Mouse (Mus musculus) adrenal gland, adult 18-20 months (tissue): ENCODE measurements around the gene Frmd4a. TPM values are rescaled to one million over a fixed set of nuclear protein-coding genes. Genes with fewer than 3 reads are reported as not detected.
A peak's percentile ranks its signal among the peaks of the same experiment; 100 is the strongest.

ENCODE experiments used
- DNase-seq, 2 experiments: peaks; one replicate each; pipeline ENCODE4 v3.0.0; 2021 to 2022; ENCODE audit warnings: low spot score in 2 of 2
- total RNA-seq, 2 experiments: library from RNA; stranded (reverse); gene quantifications; 1 replicate in 1 of 2; 2 replicates in 1 of 2; pipeline ENCODE4 v1.2.3; 2021

The Frmd4a gene
- total RNA-seq, 2 experiments from 2014 or later: 8.7 to 13.2 TPM

GRCm38 (mm10) chr2:4572498-4573263 is 555.2 kb downstream of the Frmd4a start:
- no peak for DNase-seq

DNA sequence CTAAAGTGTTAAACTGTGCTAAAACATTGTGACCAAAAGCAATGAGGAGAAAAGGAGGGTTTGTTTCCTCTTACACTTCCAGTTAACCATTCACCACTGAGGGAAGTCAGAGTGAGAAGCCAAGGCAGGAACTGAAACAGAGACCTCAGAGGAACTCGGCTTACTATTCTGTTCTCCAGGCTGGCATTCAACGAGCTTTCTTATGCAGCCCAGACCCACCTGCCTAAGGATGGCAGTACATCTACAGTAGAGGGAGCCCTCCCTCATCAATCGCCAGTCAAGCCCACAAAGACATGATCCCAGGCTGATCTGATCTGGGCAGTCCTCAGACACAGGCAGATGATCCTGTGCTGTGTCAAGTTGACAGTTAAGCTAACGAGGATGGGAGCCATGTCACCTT is 555.9 kb downstream of the Frmd4a start:
- no peak for DNase-seq

GRCm38 (mm10) chr2:4574251-4574650 is 556.7 kb downstream of the Frmd4a start:
- DNase-seq: no peak

DNA sequence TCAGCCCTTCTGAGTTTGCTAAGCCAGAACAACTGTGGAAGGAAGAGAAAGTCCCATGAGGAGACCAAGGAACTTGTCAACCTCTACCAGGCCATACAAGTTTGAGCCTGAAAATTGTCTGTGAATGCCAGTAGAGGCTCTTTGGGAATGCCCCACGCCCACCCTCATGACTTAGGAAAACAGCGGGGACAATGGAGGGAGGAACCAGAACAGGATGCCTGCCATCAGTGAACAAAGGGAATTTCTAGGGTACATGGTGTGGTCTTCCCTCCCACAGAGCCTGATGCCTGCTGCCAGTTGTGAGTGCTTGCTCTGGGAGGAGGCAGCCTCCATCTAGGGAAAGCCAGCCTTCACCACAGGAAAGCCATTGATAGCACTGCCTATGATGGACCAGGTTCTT is 557.6 kb downstream of the Frmd4a start:
- DNase-seq: no peak

DNA sequence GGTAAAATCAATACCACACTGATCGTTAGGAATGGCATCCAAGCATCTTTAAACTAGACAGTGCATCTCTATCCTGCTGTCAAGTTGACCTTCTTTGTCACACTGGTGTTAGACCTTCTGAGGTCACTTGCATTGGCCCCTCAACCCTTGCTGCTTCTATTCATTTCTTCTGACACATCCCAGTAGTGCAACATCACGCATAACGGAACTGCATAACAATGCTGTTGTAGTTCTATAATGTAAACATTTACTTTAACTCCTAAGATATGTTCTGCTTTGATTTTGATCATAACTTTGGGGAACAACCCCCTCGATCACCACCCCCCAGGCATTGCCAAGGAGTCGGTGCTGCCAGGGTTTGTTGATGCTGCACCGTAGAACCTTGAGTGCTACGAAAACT is 558.5 kb downstream of the Frmd4a start:
- no peak for DNase-seq

DNA sequence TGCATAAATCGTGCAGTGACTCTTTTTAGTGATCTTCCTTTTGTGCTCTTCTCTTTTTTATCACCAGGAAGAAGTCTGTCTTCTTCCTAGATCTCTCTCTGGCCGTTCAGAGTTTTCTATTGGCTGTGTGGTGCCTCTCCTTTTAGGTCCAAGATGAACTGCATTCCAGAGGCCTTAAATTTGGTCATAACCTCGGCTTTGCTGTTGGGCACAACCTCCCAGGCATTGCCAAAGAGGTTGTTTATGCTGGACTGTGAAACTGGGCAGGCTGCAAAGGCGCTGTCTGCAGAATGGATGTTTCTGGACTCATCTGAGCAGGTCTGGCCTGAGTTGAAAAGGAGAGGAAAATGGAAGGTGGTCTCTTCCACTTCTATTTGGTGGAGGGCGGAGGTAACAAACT is 560.8 kb downstream of the Frmd4a start:
- DNase-seq: no peak

DNA sequence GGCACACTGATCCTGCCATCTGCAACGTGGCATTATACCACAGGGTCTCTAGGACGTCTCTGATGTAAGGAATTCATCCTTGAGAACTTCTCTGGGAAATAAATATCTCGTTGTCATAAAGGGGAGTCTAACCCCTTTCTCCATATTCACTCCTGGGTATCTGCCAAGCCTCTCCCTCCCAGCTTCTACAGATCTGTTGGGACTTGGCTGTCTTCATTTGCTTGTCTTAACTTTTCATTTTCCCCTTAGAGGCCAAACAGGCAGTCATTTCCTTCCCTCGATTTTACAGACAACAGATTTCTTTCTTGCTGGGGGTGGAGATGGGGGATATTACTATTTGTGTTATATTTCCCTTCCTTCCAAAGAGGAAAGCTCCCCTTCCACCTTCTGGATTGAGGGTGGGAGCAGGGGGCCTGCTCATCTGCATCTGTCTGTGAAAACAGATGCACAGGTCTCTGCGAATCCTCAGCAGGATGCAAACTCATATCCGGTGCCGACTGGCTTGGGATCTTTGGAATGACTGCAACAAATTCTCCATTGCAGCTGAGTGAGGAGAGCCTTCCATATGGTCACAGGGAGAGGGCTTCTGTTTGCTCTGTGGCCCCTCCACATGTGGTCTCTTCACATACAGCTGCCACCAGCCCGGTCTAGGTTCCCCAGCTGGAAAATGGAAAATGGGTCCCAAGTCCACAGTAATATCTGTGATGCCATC is 562.0 kb downstream of the Frmd4a start:
- no peak for DNase-seq

GRCm38 (mm10) chr2:4580666-4581065 is 563.1 kb downstream of the Frmd4a start:
- DNase-seq: no peak

DNA sequence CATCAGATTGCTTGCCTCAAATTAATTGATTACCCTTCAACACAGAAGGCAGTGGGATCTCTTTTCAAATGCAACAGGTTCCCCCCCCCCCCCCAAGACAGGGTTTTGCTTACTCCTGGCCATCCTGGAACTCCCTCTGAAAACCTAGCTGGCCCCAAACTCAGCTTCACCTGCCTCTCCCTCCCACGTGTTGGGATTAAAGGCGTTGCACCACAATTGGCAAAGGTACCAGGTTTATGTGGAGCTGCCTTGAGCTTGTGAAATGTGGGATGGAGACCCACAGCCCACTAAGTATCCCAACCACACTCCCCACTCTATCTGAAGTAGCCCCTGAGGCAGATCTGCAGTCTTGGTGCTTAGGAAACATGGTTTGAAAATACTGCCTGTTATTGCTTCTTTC is 565.4 kb downstream of the Frmd4a start:
- DNase-seq: no peak

DNA sequence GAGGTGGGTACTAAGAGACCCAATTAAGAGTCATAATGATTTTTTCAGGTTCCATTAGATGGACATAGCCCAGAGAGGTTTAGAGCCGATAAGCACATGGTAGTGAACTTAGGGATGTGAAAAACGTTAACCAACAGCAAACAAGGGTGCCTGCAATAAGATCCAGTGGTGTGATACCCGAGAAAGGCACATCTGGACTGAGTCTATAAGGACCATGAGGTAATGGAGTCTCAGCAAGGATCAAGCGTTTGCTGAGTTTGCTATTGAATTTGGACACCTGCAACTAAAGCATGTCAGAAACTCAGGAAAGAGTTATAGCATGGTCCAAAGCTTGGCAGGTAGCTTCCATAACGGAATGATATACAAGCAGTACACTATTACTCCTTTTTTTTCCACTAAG is 566.7 kb downstream of the Frmd4a start:
- DNase-seq: no peak

- DNase-seq: no peak
Observed at GRCm38 (mm10) chr2:4586245-4586644, 568.7 kb downstream of the Frmd4a start.

DNA sequence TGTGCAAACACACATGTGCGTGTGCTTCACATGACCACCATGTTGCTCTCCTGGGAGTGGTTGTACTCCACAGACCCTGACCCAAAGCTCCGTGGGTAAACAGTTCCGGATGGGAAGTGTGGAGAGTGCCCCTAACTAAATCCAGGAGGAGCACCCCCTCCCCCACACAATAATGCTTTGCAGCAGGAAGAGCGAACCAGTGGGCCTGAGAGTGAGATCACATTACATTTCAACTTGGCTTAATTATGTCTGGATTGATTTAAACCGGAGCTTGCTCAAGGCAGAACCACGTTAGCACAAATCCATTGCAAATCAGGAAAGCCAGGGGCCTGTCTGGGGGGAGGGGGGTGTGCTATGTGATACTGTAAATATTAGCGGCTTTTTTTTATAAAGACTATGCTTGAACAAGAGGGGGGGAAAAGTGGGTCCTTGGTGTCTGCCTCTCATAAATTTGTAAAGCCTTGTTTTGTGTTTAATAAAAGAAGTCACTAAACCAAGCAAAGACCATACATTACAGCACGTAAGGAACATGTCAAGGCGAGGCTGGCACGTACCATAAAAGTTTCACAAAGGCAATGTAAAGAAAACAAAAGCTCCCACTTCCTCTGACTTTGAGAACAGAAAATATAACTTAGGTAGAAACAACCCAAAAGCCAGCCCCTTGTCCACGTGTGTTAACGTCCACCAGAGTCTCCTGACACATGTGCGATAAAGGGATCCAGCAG is 570.3 kb downstream of the Frmd4a start:
- DNase-seq: no peak

DNA sequence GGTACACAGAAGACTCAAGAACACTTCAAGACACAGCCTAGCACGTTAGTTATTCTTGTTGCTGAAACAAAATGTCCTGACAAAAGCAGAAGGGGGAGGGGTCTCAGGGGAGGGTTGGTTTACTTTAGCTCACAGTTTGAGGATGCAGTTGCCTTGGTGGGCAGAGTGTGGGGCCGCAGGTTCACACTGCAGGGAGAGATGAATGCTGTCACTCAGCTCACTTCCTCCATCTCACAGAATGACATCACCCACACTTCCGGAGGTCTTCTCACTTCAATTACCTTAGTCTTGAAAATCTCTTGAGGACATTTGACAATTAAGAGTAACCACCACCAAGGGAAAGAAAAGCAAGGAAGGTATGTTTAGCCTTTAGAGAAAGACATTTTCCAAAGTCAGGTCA is 574.1 kb downstream of the Frmd4a start:
- DNase-seq: no peak

DNA sequence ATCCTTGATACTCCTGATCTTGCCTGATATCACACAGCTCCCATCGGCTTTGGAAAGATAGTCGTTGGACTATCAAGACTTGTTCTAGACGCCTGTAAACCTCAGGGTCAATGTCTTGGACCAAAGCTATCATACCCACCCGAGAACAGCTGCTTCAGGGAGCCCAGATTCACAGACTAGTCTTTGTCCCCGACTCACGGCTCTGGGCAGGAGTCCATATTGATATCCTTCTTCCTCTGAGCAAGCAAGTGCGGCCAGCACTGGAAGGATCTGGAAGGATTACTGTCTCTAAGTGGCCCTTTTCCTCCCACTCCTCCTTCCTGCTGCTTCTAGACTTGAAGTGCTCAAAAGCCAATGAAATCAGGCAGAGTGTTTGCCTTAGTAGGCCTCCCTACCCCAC is 575.1 kb downstream of the Frmd4a start:
- no peak for DNase-seq

DNA sequence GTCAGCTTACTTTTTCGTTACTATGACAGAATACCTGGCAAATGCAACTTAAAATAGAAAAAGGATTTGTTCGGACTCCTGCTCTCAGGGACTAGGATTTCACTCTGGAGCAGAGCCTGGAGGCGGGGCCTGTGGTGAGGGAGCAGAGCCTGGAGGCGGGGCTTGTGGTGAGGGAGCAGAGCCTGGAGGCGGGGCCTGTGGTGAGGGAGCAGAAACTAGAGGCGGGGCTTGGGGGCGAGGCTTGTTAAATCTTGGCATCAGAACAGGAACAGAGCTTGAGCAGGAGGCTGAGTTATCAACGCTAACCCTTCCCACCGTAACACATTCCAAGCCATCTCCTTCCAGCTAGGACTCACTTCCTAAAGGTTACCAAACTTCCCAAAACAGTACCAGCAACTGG is 575.9 kb downstream of the Frmd4a start:
- peak; percentile 21 to 44 for DNase-seq

DNA sequence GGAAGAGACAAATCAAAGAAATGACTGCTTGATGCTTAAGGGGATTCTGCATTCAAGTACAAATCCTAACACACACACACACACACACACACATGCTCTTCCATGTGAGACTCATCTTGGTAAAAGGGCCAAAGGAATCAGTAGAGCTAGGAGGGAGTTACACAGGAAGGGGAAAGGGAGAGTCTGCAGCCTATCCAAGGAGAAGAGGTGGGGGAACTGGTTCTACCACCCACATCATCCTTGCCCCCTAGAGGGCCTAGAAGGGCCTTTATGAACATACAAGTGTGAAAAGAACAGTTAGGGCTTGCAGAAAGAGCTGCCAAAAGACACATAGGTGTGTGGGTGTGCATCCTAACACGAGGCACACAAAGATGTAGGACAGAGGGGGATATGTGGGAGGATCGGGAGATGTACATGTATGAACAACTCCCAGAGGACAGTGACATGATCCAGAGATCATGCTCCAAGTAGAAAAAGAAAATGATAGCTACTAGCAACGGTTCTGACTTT is 576.4 kb downstream of the Frmd4a start:
- DNase-seq: no peak

GRCm38 (mm10) chr2:4596992-4597391 is 579.5 kb downstream of the Frmd4a start:
- DNase-seq: no peak

- DNase-seq: peak; percentile 40 to 54
Observed at GRCm38 (mm10) chr2:4601034-4601890, 583.7 kb downstream of the Frmd4a start.

- DNase-seq: no peak
Observed at GRCm38 (mm10) chr2:4603361-4603945, 585.9 kb downstream of the Frmd4a start.

- DNase-seq: no peak
Observed at GRCm38 (mm10) chr2:4606559-4606958, 589.0 kb downstream of the Frmd4a start.
